Mouse (Mus musculus): ENCODE data around the gene Fcgr2b. TPM values are rescaled to one million over a fixed set of nuclear protein-coding genes. Genes with fewer than 3 reads are reported as not detected.
A peak's percentile ranks its signal among the peaks of the same experiment; 100 is the strongest.
"Not testable (repeated sequence)": the region's sequence is repeated elsewhere in the genome, so short reads cannot be mapped to it uniquely, and the experiment has no call there.

The Fcgr2b gene
- polyA plus RNA-seq, 1 experiment from 2014 or later = 3.0 TPM

DNA sequence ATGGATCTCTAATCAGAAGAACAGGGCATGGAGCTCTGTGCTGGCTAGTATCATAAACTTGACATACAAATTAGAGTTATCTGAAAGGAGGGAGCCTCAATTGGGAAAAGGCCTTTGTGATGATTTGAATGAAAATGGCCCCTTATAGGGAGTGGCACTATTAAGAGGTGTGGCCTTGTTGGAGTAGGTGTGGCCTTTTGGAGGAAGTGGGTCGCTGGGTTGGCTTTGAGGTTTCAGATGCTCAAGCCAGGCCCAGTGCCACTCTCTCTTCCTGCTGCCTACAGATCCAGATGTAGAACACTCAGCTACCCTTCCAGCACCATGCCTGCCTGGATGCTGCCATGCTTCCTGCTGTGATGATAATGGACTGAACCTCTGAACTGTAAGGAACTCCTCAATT, 7.8 kb downstream of the Fcgr2b start:
- Histone ChIP-seq H3K4me1 (replicated peaks; ENCODE audit: control insufficient read depth, insufficient read depth, low read length) (no peaks in the 10 kb centered on the region), H3K27me3 (ENCODE audit: control insufficient read depth, insufficient read depth, low read depth, low read length) (no peaks in the 10 kb centered on the region), H3K9me3 (ENCODE audit: control insufficient read depth, low read length) (no peaks in the 10 kb centered on the region), H3K4me3 (ENCODE audit: low read length) (no peak overlapping the region), H3K4me2 (ENCODE audit: low read depth, low read length) (no peak overlapping the region), H3K9ac (ENCODE audit: low read length) (no peak overlapping the region), H3K27ac (ENCODE audit: low read length) (no peak overlapping the region), H3K36me3 (ENCODE audit: control insufficient read depth, insufficient read depth, low read length) (no peaks in the 10 kb centered on the region)
- no peak for ATAC-seq (ENCODE audit: low read depth)
- WGBS = 67% methylated on average over 1 of the region's 1 CpGs

DNA sequence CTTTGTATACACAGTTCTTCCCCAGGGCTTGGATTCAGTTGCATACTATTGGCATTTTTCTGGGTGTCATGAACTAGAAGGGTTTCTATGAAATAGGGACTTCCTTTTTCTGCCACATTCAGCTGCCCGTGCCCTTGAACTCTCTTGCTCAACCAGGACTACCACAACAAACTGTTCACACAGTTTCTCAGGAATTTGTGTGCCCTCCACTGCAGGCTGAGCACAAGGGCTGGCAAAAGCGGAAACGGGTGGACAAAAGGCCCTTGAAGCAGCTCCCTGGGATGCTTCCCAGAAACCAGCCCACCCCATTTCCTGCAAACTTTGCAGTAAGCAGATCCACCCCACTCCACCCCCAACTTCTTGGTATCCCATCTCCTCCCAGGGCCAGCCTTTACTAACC, 8.8 kb downstream of the Fcgr2b start:
- Histone ChIP-seq H3K27me3 (ENCODE audit: control insufficient read depth, insufficient read depth, low read depth, low read length) (no peaks in the 10 kb centered on the region), H3K9ac (ENCODE audit: low read length) (no peak overlapping the region), H3K36me3 (ENCODE audit: control insufficient read depth, insufficient read depth, low read length) (no peaks in the 10 kb centered on the region), H3K4me1 (replicated peaks; ENCODE audit: control insufficient read depth, insufficient read depth, low read length) (peaks cover 2% of the 10 kb centered on the region; the same call in 1 of the 2 replicates), H3K4me2 (ENCODE audit: low read depth, low read length) (no peak overlapping the region), H3K27ac (ENCODE audit: low read length) (no peak overlapping the region), H3K4me3 (ENCODE audit: low read length) (no peak overlapping the region), H3K9me3 (ENCODE audit: control insufficient read depth, low read length) (no peaks in the 10 kb centered on the region)
- 61% methylated on average over 3 of the region's 3 CpGs for WGBS
- ATAC-seq (ENCODE audit: low read depth) = no peak

GRCm38 (mm10) chr1:170963087-170963486, 13.3 kb downstream of the Fcgr2b start:
- H3K36me3 ChIP-seq (ENCODE audit: control insufficient read depth, insufficient read depth, low read length) = no peaks in the 10 kb centered on the region
- peak; percentile 49; the same call in 1 of the 2 replicates for ATAC-seq (ENCODE audit: low read depth)
- H3K9ac ChIP-seq (ENCODE audit: low read length) = no peak overlapping the region
- peaks cover 6% of the 10 kb centered on the region; the same call in 1 of the 2 replicates for H3K4me1 ChIP-seq (replicated peaks; ENCODE audit: control insufficient read depth, insufficient read depth, low read length)
- WGBS = 55% methylated on average over 7 of the region's 7 CpGs
- no peaks in the 10 kb centered on the region for H3K27me3 ChIP-seq (ENCODE audit: control insufficient read depth, insufficient read depth, low read depth, low read length)
- no peak overlapping the region for H3K27ac ChIP-seq (ENCODE audit: low read length)
- no peaks in the 10 kb centered on the region for H3K9me3 ChIP-seq (ENCODE audit: control insufficient read depth, low read length)
- H3K4me2 ChIP-seq (ENCODE audit: low read depth, low read length) = no peak overlapping the region
- H3K4me3 ChIP-seq (ENCODE audit: low read length) = no peak overlapping the region

GRCm38 (mm10) chr1:170962301-170962700, 14.0 kb downstream of the Fcgr2b start:
- no peak overlapping the region for H3K9ac ChIP-seq (ENCODE audit: low read length)
- no peak overlapping the region for H3K27ac ChIP-seq (ENCODE audit: low read length)
- H3K9me3 ChIP-seq (ENCODE audit: control insufficient read depth, low read length) = no peaks in the 10 kb centered on the region
- 38% methylated on average over 2 of the region's 2 CpGs for WGBS
- H3K4me1 ChIP-seq (replicated peaks; ENCODE audit: control insufficient read depth, insufficient read depth, low read length) = peaks cover 6% of the 10 kb centered on the region; the same call in 1 of the 2 replicates
- H3K4me2 ChIP-seq (ENCODE audit: low read depth, low read length) = no peak overlapping the region
- H3K4me3 ChIP-seq (ENCODE audit: low read length) = no peak overlapping the region
- ATAC-seq (ENCODE audit: low read depth) = no peak
- no peaks in the 10 kb centered on the region for H3K36me3 ChIP-seq (ENCODE audit: control insufficient read depth, insufficient read depth, low read length)
- H3K27me3 ChIP-seq (ENCODE audit: control insufficient read depth, insufficient read depth, low read depth, low read length) = no peaks in the 10 kb centered on the region

DNA sequence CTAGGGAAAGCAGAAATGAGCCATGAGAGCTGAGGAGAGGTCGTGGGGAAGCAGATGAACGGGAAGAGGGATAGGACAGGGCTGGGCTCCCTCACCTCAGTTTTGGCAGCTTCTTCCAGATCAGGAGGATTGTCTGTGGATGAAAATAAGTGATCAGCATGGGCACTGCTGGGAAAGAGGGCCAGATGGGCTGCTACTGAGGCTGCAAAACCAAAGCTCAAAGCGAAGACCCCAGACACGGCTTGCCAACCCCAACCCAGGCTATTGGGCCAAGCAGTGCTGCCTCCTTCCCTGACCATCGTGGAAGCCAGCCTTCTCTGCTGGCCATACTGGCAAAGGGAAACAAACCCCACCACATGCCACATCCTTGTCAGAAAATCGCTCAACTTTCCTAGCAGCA, 15.2 kb downstream of the Fcgr2b start:
- Histone ChIP-seq H3K27ac (ENCODE audit: low read length) (no peak overlapping the region), H3K9ac (ENCODE audit: low read length) (no peak overlapping the region), H3K27me3 (ENCODE audit: control insufficient read depth, insufficient read depth, low read depth, low read length) (no peaks in the 10 kb centered on the region), H3K36me3 (ENCODE audit: control insufficient read depth, insufficient read depth, low read length) (no peaks in the 10 kb centered on the region), H3K4me1 (replicated peaks; ENCODE audit: control insufficient read depth, insufficient read depth, low read length) (peaks cover 6% of the 10 kb centered on the region; the same call in 1 of the 2 replicates), H3K9me3 (ENCODE audit: control insufficient read depth, low read length) (no peaks in the 10 kb centered on the region), H3K4me2 (ENCODE audit: low read depth, low read length) (no peak overlapping the region), H3K4me3 (ENCODE audit: low read length) (no peak overlapping the region)
- ATAC-seq (ENCODE audit: low read depth) = no peak
- 84% methylated on average over 6 of the region's 6 CpGs for WGBS

DNA sequence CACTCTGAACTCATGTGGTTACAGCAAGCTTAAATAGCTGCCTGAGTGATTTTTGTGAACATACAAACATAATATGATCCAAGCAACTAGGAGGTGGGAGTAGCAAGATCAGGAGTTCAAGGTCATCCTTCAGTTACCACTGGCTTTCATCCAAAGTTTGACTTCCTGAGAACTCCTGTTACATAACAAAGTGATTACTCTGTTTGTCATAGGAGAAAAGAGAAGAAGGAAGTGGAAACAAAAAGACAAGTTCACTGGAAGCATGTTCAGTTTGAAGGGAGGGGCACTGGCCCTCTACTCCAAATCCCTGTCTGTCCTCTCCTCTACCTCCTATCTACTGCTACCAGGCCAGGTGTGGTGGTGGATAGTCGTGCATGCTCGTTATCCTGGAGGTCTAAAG, 16.6 kb downstream of the Fcgr2b start:
- H3K27me3 ChIP-seq (ENCODE audit: control insufficient read depth, insufficient read depth, low read depth, low read length) = no peaks in the 10 kb centered on the region
- H3K9ac ChIP-seq (ENCODE audit: low read length) = no peak overlapping the region
- no peaks in the 10 kb centered on the region for H3K9me3 ChIP-seq (ENCODE audit: control insufficient read depth, low read length)
- peaks cover 6% of the 10 kb centered on the region; the same call in 1 of the 2 replicates for H3K4me1 ChIP-seq (replicated peaks; ENCODE audit: control insufficient read depth, insufficient read depth, low read length)
- H3K27ac ChIP-seq (ENCODE audit: low read length) = no peak overlapping the region
- no peak overlapping the region for H3K4me3 ChIP-seq (ENCODE audit: low read length)
- ATAC-seq (ENCODE audit: low read depth) = no peak
- no peak overlapping the region for H3K4me2 ChIP-seq (ENCODE audit: low read depth, low read length)
- H3K36me3 ChIP-seq (ENCODE audit: control insufficient read depth, insufficient read depth, low read length) = no peaks in the 10 kb centered on the region
- WGBS = 57% methylated on average over 2 of the region's 2 CpGs

- H3K4me3 ChIP-seq (ENCODE audit: low read length) = no peak overlapping the region
- WGBS = 41% methylated on average over 3 of the region's 3 CpGs
- no peaks in the 10 kb centered on the region for H3K36me3 ChIP-seq (ENCODE audit: control insufficient read depth, insufficient read depth, low read length)
- no peaks in the 10 kb centered on the region for H3K27me3 ChIP-seq (ENCODE audit: control insufficient read depth, insufficient read depth, low read depth, low read length)
- no peak overlapping the region for H3K4me2 ChIP-seq (ENCODE audit: low read depth, low read length)
- no peak overlapping the region for H3K9ac ChIP-seq (ENCODE audit: low read length)
- H3K4me1 ChIP-seq (replicated peaks; ENCODE audit: control insufficient read depth, insufficient read depth, low read length) = peaks cover 5% of the 10 kb centered on the region; the same call in 1 of the 2 replicates
- H3K27ac ChIP-seq (ENCODE audit: low read length) = no peak overlapping the region
- H3K9me3 ChIP-seq (ENCODE audit: control insufficient read depth, low read length) = no peaks in the 10 kb centered on the region
- no peak for ATAC-seq (ENCODE audit: low read depth)
These were observed 18.1 kb downstream of the Fcgr2b start for GRCm38 (mm10) chr1:170958225-170958624.

DNA sequence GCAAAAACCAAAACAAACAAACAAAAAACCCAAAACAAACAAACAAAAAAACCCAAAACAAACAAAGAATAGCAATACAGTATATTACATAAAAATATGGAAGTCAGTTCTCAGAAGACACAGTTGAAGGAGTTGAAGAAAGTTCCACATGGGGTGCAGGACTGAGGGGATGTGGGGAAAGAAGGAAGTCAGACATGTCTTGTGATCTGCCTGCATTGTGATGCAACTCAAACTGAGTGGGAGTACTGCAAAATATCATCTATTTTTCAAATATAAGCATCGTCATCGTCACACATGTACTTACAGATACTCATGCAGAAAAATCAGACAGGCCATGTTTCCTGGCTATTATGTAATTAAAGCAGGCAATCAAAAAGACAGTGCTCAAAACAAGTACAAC, 23.2 kb downstream of the Fcgr2b start:
- Histone ChIP-seq H3K4me3 (ENCODE audit: low read length) (no peak overlapping the region), H3K4me2 (ENCODE audit: low read depth, low read length) (no peak overlapping the region)
- 80% methylated on average over 2 of the region's 2 CpGs for WGBS

GRCm38 (mm10) chr1:170950772-170951171, 25.6 kb downstream of the Fcgr2b start:
- WGBS = 20% methylated on average over 3 of the region's 3 CpGs
- Histone ChIP-seq H3K27me3 (ENCODE audit: control insufficient read depth, insufficient read depth, low read depth, low read length) (no peaks in the 10 kb centered on the region), H3K9ac (ENCODE audit: low read length) (no peak overlapping the region), H3K27ac (ENCODE audit: low read length) (no peak overlapping the region), H3K9me3 (ENCODE audit: control insufficient read depth, low read length) (peaks cover 4% of the 10 kb centered on the region; the same call in 1 of the 2 replicates), H3K36me3 (ENCODE audit: control insufficient read depth, insufficient read depth, low read length) (no peaks in the 10 kb centered on the region), H3K4me1 (replicated peaks; ENCODE audit: control insufficient read depth, insufficient read depth, low read length) (no peaks in the 10 kb centered on the region), H3K4me3 (ENCODE audit: low read length) (no peak overlapping the region), H3K4me2 (ENCODE audit: low read depth, low read length) (no peak overlapping the region)
- ATAC-seq (ENCODE audit: low read depth) = no peak

More for the DNA sequence above, 23.2 kb downstream of the Fcgr2b start:
- no peak for ATAC-seq (ENCODE audit: low read depth)
- Histone ChIP-seq H3K4me1 (replicated peaks; ENCODE audit: control insufficient read depth, insufficient read depth, low read length) (0 out of 2 replicates have a peak, but pooled peaks cover under 1% of the 10 kb centered on the region), H3K9me3 (ENCODE audit: control insufficient read depth, low read length) (no peaks in the 10 kb centered on the region), H3K27me3 (ENCODE audit: control insufficient read depth, insufficient read depth, low read depth, low read length) (no peaks in the 10 kb centered on the region), H3K36me3 (ENCODE audit: control insufficient read depth, insufficient read depth, low read length) (no peaks in the 10 kb centered on the region), H3K9ac (ENCODE audit: low read length) (no peak overlapping the region), H3K27ac (ENCODE audit: low read length) (no peak overlapping the region)

DNA sequence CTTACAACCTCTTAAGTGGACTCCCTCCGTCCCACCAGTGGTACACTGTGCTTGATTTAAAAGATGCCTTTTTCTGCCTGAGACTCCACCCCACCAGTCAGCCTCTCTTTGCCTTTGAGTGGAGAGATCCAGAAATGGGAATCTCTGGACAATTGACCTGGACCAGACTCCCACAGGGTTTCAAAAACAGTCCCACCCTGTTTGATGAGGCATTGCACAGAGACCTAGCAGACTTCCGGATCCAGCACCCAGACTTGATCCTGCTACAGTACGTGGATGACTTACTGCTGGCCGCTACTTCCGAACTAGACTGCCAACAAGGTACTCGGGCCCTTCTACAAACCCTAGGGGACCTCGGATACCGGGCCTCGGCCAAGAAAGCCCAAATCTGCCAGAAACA, 31.4 kb downstream of the Fcgr2b start:
- no CpG with 5 or more reads among the region's 9 CpGs for WGBS
- H3K27ac ChIP-seq (ENCODE audit: low read length); H3K27me3 ChIP-seq (ENCODE audit: control insufficient read depth, insufficient read depth, low read depth, low read length); H3K9me3 ChIP-seq (ENCODE audit: control insufficient read depth, low read length); H3K4me2 ChIP-seq (ENCODE audit: low read depth, low read length); ATAC-seq (ENCODE audit: low read depth); H3K9ac ChIP-seq (ENCODE audit: low read length); H3K36me3 ChIP-seq (ENCODE audit: control insufficient read depth, insufficient read depth, low read length); H3K4me1 ChIP-seq (replicated peaks; ENCODE audit: control insufficient read depth, insufficient read depth, low read length); H3K4me3 ChIP-seq (ENCODE audit: low read length): not testable (repeated sequence)
